Mouse (Mus musculus) E14TG2a.4 (cell line): ENCODE measurements at regions not wholly inside any gene's neighbourhood (a gene's known extent, or its start where the extent isn't known, plus 50 kb on each side); places are given as distances from the start of the nearest gene placed in this dataset.
"Not testable (repeated sequence)": the region's sequence is repeated elsewhere in the genome, so short reads cannot be mapped to it uniquely, and the experiment has no call there.

ENCODE experiments used
- CTCF ChIP-seq: conservative IDR thresholded peaks from 2 replicates; pipeline ENCODE4 v1.5.1; 2014; ENCODE audit warnings: low read length
- NANOG ChIP-seq: IDR thresholded peaks from 2 replicates; pipeline ENCODE4 v1.6.1; 2014; ENCODE audit warnings: borderline replicate concordance, low read length, mixed read lengths
- POU5F1 ChIP-seq: IDR thresholded peaks from 2 replicates; pipeline ENCODE4 v1.6.1; 2014; ENCODE audit warnings: low read length, borderline replicate concordance

- TF ChIP-seq CTCF, POU5F1, NANOG: not testable (repeated sequence)
These were observed 185.0 kb upstream of the Rpl38 start for GRCm38 (mm10) chr11:114483350-114483749.
